Mouse (Mus musculus) heart, embryonic 14.5 days (tissue): ENCODE results near the gene Arl15. TPM values are rescaled to one million over a fixed set of nuclear protein-coding genes. Genes with fewer than 3 reads are reported as not detected.

ENCODE experiments used
- ATAC-seq: fragments of 200-750 bp; cut with Nextera tagmentation; 2 replicates; pipeline ENCODE4 v1.8.0; 2017; ENCODE audit warnings: low read depth, moderate TSS enrichment; ENCODE audit not compliant: insufficient number of reproducible peaks, insufficient read depth, low FRiP score
- H3K27ac ChIP-seq, 2 experiments: fragments of 200-500 bp in 1 of 2; fragments of 300-500 bp in 1 of 2; sonication (generic) in 1 of 2; replicated peaks in 1 of 2; 2 replicates each; pipeline ENCODE4 v1.5.1; 2012 to 2014; ENCODE audit warnings: low read depth in 2 of 2, low read length in 2 of 2, control low read depth in 1 of 2, mild to moderate bottlenecking in 1 of 2, mixed read lengths in 1 of 2; ENCODE audit not compliant: control insufficient read depth in 1 of 2, insufficient read depth in 1 of 2
- H3K27me3 ChIP-seq: fragments of 300-500 bp; sonication (generic); 2 replicates; pipeline ENCODE4 v1.6.1; 2014; ENCODE audit warnings: mild to moderate bottlenecking, low read length, control low read depth; ENCODE audit not compliant: control insufficient read depth, insufficient read depth
- H3K36me3 ChIP-seq: fragments of 300-500 bp; sonication (generic); 2 replicates; pipeline ENCODE4 v1.6.1; 2014; ENCODE audit warnings: mild to moderate bottlenecking, control low read depth, low read length, mixed read lengths; ENCODE audit not compliant: control insufficient read depth, insufficient read depth
- H3K4me1 ChIP-seq, 2 experiments: fragments of 200-500 bp in 1 of 2; fragments of 300-500 bp in 1 of 2; sonication (generic) in 1 of 2; 2 replicates each; pipeline ENCODE4 v1.6.1; 2012 to 2014; ENCODE audit warnings: low read length in 2 of 2, control low read depth in 1 of 2, mixed read lengths in 1 of 2; ENCODE audit not compliant: control insufficient read depth in 2 of 2, insufficient read depth in 2 of 2
- H3K4me2 ChIP-seq: fragments of 300-500 bp; sonication (generic); 2 replicates; pipeline ENCODE4 v1.6.1; 2014; ENCODE audit warnings: mild to moderate bottlenecking, low read length
- H3K4me3 ChIP-seq, 2 experiments: fragments of 200-500 bp in 1 of 2; fragments of 300-500 bp in 1 of 2; sonication (generic) in 1 of 2; 2 replicates each; pipeline ENCODE4 v1.5.1; 2012 to 2014; ENCODE audit warnings: low read length in 2 of 2, mild to moderate bottlenecking in 2 of 2, control low read depth in 1 of 2, low read depth in 1 of 2, moderate library complexity in 1 of 2; ENCODE audit not compliant: control insufficient read depth in 1 of 2, insufficient read depth in 1 of 2
- H3K9ac ChIP-seq: fragments of 300-500 bp; sonication (generic); 2 replicates; pipeline ENCODE4 v1.6.1; 2014; ENCODE audit warnings: mild to moderate bottlenecking, low read length
- H3K9me3 ChIP-seq: fragments of 300-500 bp; sonication (generic); 2 replicates; pipeline ENCODE4 v1.6.1; 2016; ENCODE audit warnings: low read length, control low read depth; ENCODE audit not compliant: control insufficient read depth
- WGBS: fragments of 180-500 bp; shearing (Covaris S2); extraction: QIAGEN DNeasy Blood & Tissue Kit; methylation state at CpG from one replicate; pipeline ENCODE4 v1.1.7; 2014; 5-methylcytosine and 5-hydroxymethylcytosine counted together
- polyA plus RNA-seq: library from polyadenylated mRNA; unstranded; fragments of >200 nt; fragmentation: Nextera tagmentation; extraction: Ambion mirVana; gene quantifications from 2 replicates; pipeline ENCODE4 v1.2.1, GENCODE M21; 2014

The Arl15 gene
- polyA plus RNA-seq, 1 experiment from 2014 or later, result 8.3 TPM

GRCm38 (mm10) chr13:114119816-114120215 is 325.5 kb downstream of the Arl15 start:
- no peaks in the 10 kb centered on the region for H3K27me3 ChIP-seq
- H3K4me1 ChIP-seq, result peaks cover 2 to 10% of the 10 kb centered on the region in 2 experiments
- H3K36me3 ChIP-seq, result no peaks in the 10 kb centered on the region
- no peaks in the 10 kb centered on the region for H3K9me3 ChIP-seq
- no peak for ATAC-seq
- WGBS, result 88% methylated on average over 4 of the region's 4 CpGs
- H3K9ac ChIP-seq, result no peak overlapping the region
- no peak overlapping the region for H3K4me3 ChIP-seq
- H3K4me2 ChIP-seq, result no peak overlapping the region
- H3K27ac ChIP-seq, result no peak overlapping the region

GRCm38 (mm10) chr13:114121591-114121990 is 327.3 kb downstream of the Arl15 start:
- Histone ChIP-seq H3K9me3 (no peaks in the 10 kb centered on the region), H3K9ac (no peak overlapping the region), H3K4me2 (no peak overlapping the region), H3K4me3 (no peak overlapping the region), H3K27me3 (no peaks in the 10 kb centered on the region), H3K4me1 (peaks cover 2 to 10% of the 10 kb centered on the region in 2 experiments; a peak in 3 of 4 replicates), H3K27ac (no peak overlapping the region), H3K36me3 (no peaks in the 10 kb centered on the region)
- 91% methylated on average over 9 of the region's 9 CpGs for WGBS
- no peak for ATAC-seq

GRCm38 (mm10) chr13:114123391-114123790 is 329.1 kb downstream of the Arl15 start:
- Histone ChIP-seq H3K27ac (no peak overlapping the region), H3K4me3 (no peak overlapping the region), H3K36me3 (no peaks in the 10 kb centered on the region), H3K4me2 (no peak overlapping the region), H3K4me1 (peaks cover 2 to 5% of the 10 kb centered on the region in 2 experiments; a peak in 3 of 4 replicates), H3K9ac (no peak overlapping the region), H3K27me3 (no peaks in the 10 kb centered on the region), H3K9me3 (peaks cover 3% of the 10 kb centered on the region; the same call in 1 of the 2 replicates)
- WGBS, result 66% methylated on average over 3 of the region's 3 CpGs
- no peak for ATAC-seq

GRCm38 (mm10) chr13:114124385-114124784 is 330.1 kb downstream of the Arl15 start:
- WGBS, result 88% methylated on average over 10 of the region's 10 CpGs
- peaks cover 6% of the 10 kb centered on the region; the same call in 1 of the 2 replicates for H3K9me3 ChIP-seq
- ATAC-seq, result no peak

GRCm38 (mm10) chr13:114124991-114125390 is 330.7 kb downstream of the Arl15 start:
- H3K9ac ChIP-seq, result no peak overlapping the region

More at GRCm38 (mm10) chr13:114124385-114124784, 330.1 kb downstream of the Arl15 start:
- Histone ChIP-seq H3K4me3 (no peak overlapping the region), H3K4me2 (no peak overlapping the region), H3K9ac (no peak overlapping the region), H3K4me1 (no peaks in the 10 kb centered on the region), H3K27ac (no peak overlapping the region), H3K36me3 (no peaks in the 10 kb centered on the region), H3K27me3 (no peaks in the 10 kb centered on the region)

GRCm38 (mm10) chr13:114128366-114128765 is 334.1 kb downstream of the Arl15 start:
- Histone ChIP-seq H3K27ac (no peak overlapping the region), H3K4me1 (peaks cover 11 to 14% of the 10 kb centered on the region in 2 experiments), H3K9me3 (peaks cover 6% of the 10 kb centered on the region; the same call in 1 of the 2 replicates), H3K36me3 (no peaks in the 10 kb centered on the region), H3K27me3 (no peaks in the 10 kb centered on the region), H3K4me3 (no peak overlapping the region), H3K9ac (no peak overlapping the region), H3K4me2 (no peak overlapping the region)
- WGBS, result 95% methylated on average over 2 of the region's 2 CpGs
- ATAC-seq, result no peak

More at GRCm38 (mm10) chr13:114124991-114125390, 330.7 kb downstream of the Arl15 start:
- Histone ChIP-seq H3K36me3 (no peaks in the 10 kb centered on the region), H3K4me3 (no peak overlapping the region), H3K4me2 (no peak overlapping the region), H3K27me3 (no peaks in the 10 kb centered on the region), H3K9me3 (peaks cover 6% of the 10 kb centered on the region; the same call in 1 of the 2 replicates), H3K27ac (no peak overlapping the region), H3K4me1 (no peaks in the 10 kb centered on the region; a peak in 1 of 4 replicates)
- WGBS, result 73% methylated on average over 12 of the region's 12 CpGs
- no peak for ATAC-seq

- H3K27me3 ChIP-seq, result no peaks in the 10 kb centered on the region
- WGBS, result 72% methylated on average over 11 of the region's 11 CpGs
- H3K36me3 ChIP-seq, result no peaks in the 10 kb centered on the region
- no peak for ATAC-seq
- peaks cover 6% of the 10 kb centered on the region; the same call in 1 of the 2 replicates for H3K9me3 ChIP-seq
- no peak overlapping the region for H3K27ac ChIP-seq
- H3K9ac ChIP-seq, result no peak overlapping the region
- H3K4me3 ChIP-seq, result no peak overlapping the region
- peaks cover 11 to 14% of the 10 kb centered on the region in 2 experiments for H3K4me1 ChIP-seq
- no peak overlapping the region for H3K4me2 ChIP-seq
These were observed 335.7 kb downstream of the Arl15 start for GRCm38 (mm10) chr13:114129986-114130385.
